Mouse (Mus musculus) cerebellum, postnatal 4 days (tissue): ENCODE data around the gene Gm42674.

ENCODE experiments used
- DNase-seq, 2 experiments: peaks; one replicate each; pipeline ENCODE4 v3.0.0; 2022; ENCODE audit warnings: low spot score in 2 of 2, mixed read lengths in 1 of 2

The Gm42674 gene

GRCm38 (mm10) chr3:90601486-90602110 lies at the start of gene Gm42674:
TSS of gene Gm42674 (plus strand) at chr3:90601904.
- no peak for DNase-seq

GRCm38 (mm10) chr3:90552231-90552630 lies 49.5 kb upstream of the Gm42674 start:
- no peak for DNase-seq

DNA sequence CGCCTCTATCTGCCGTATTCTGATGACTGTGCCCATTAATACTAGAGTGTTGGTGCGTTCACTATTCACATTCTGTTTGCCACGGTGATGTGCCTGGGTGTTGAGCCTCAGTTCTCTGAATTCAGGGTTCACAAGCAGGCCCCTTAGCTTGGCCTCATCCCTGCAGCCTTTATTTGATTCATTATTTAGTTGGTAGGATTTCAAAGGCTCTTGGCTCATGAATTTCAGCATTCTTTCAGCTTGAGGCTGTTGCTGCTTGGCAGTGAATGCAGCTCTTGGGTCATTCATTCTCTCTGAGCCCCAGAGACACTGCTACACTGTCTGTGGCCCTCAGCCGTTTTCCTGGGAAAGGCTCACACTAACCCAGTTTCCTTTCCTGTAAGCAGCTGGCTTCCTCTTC lies 45.8 kb upstream of the Gm42674 start:
- no peak for DNase-seq

GRCm38 (mm10) chr3:90560008-90560628 lies 41.6 kb upstream of the Gm42674 start, which contains the start of gene S100a3:
TSS of gene S100a3 (plus strand) at chr3:90560578.
- no peak for DNase-seq

GRCm38 (mm10) chr3:90574691-90575090 lies 27.0 kb upstream of the Gm42674 start:
- DNase-seq, result no peak

DNA sequence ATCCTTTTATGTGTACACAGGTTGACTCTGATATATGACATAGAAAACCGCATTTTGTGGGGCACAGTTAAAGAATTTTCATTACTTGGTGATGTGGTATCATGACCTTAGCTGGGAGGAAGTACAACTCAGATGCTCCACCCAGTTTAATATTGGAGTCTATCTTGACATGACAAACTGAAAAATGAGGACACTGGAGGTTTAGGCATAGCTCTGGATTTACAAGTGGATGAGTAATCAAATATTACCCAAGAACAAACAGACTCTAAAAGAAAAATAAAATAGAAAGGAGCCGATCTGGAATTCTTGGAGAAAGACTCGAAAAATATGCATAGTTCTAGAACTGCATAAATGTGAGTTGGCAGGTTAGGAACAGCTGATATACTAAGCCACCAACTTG lies 26.4 kb upstream of the Gm42674 start:
- DNase-seq, result no peak

DNA sequence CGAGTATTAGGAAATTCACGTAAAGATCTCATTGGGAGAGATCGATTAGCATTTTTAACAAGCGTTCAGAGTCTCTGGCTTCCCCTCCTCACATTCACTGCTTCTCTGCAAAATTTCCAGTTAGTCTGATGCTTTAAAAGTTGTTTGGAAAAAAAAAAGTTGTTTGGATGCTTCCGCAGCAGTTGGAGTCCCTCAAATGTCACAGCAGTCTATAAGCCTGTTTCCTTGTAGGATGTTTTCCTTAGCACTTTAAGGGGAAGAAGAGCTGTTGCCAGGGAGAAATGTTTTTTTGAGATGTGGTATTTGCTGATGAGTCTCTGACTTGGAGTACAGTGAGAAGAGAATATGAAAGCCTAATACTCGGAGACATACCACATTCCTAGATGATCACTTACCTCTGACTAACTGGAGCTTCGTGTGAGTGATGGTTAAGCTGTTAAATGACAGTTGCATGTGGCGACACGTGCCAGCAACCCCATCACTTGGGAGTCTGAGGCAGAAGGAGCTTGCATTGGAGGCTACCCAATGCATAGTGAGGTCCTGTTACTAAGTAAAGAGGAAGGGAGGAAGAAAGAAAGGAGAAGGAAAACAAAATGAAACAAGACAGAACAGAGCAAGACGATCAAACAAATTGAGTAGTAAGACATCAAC lies 25.2 kb upstream of the Gm42674 start:
- no peak for DNase-seq

DNA sequence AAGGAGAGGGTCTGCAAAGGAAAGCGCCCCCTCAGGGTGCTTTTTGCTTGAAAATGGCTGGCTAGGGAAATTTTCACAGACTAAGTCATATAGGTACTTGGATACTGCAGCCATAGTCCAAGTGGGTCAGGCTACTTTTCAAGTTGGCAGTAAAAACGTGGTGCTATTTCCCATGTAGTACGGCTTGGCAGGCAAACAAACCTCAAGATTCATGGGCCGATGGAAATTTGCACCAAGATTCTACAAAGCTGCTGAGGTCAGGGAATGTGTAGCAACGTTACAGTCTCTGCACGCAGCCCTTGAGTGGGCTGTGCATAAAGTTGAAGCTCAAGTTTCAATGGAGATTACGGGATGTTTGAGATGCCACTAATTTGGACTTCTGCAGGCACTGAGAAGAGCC lies 22.3 kb upstream of the Gm42674 start:
- no peak for DNase-seq

DNA sequence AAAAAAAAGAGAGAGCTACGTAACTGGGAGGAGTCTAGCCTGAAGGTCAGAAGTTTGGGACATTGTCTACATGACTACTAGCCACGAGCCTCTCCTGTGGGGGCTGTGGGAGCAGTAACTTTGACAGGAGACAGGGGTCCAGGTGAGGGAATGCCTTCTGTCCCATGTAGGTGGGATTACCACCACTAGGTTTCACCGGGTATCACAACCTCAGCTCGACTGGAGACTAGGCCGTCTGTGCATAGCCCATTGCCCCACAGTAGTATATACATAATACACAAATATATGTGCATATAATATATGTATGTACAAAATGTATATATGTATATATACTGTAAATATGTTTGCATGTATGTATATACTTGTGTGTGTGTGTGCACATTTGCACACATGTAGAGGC lies 20.6 kb upstream of the Gm42674 start:
- DNase-seq, result no peak

GRCm38 (mm10) chr3:90582156-90582555 lies 19.5 kb upstream of the Gm42674 start:
- DNase-seq, result no peak

GRCm38 (mm10) chr3:90582556-90582955 lies 19.1 kb upstream of the Gm42674 start:
- DNase-seq, result no peak

DNA sequence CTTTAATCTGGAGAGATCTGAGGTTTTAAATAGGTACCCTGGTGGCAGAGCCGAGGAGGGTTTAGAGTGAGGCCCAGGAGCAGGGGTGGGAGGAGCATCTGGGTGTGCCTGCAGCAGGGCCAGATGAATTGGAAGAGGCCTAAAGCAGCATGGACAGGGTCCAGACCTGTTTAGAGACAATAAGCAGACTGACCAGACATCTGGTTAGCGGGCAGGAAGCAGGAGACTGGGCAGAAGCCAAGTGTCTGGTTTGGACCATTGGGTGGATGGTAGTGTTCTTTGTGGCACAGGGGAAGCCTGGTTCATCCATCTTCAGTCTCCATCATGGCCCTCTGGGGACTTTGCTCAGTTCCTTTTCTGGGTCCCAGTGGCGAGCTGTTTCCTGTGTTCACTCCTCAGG lies 17.8 kb upstream of the Gm42674 start:
- DNase-seq, result peak in 1 of 2 experiments; percentile 11

- DNase-seq, result peak in 1 of 2 experiments; percentile 40
These were observed 16.1 kb upstream of the Gm42674 start for GRCm38 (mm10) chr3:90585595-90585994.

DNA sequence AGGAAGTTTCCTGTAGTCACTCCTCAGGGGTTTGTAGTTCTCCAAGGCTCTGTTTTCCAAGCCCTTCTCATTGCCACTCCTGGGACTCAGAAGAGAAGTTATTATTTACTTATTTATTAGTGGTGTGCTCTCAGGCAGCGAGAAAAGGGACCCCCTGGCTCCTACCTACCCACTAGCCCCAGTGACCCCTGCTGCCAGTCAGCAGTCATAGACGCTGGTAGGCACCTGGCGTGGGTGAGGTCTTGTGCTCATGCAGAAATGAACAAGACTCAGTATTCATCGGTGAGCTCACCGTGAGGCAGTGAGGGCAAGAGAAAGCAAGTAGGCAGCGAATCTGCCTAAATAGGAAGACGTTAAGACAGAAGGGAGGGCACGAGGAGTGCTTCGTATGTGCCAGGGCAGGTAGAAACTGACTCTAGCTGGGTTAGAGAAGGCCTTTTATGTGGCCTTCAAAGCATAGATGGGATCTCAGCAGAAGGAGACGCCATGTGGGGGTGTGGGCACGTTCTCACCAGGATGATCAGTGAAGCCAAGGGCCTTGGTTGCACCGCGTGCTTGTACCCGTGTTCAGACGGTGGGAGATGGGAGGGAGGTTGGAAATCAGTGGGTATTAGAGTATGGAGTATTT lies 15.6 kb upstream of the Gm42674 start:
- DNase-seq, result no peak

GRCm38 (mm10) chr3:90586906-90587305 lies 14.8 kb upstream of the Gm42674 start:
- no peak for DNase-seq

DNA sequence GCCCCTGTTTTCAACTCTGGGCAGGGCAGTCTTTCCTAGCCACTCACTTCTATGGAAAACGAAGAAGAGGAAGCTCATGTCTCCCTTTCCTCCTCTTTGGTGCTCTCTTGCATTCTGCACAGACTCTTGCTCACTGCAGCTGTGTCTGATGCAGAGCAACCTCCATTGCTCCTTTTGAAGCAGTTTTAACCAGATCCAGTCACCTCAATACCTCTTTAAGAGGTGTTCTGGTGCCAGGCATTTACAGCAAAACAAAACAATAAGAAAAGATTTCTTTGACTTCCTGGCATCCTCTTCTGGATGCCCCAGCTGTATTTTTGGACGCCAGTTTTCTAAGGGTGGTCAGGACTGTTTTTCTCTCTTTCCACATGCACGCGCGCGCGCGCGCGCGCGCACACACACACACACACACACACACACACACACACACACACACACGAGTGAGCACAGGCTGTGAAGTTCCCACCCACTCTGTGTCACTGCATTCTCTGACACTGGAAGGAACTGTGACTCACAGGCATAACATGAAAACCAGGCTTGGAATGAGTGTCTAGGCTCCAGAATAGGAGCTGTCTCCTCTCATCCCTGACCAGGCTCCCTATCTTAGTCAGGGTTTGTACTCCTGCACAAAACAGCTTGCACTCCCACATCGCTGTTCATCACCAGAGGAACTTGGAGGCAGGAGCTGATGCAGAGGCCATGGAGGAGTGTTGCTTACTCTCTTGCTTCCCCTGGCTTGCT lies 14.2 kb upstream of the Gm42674 start:
- no peak for DNase-seq

DNA sequence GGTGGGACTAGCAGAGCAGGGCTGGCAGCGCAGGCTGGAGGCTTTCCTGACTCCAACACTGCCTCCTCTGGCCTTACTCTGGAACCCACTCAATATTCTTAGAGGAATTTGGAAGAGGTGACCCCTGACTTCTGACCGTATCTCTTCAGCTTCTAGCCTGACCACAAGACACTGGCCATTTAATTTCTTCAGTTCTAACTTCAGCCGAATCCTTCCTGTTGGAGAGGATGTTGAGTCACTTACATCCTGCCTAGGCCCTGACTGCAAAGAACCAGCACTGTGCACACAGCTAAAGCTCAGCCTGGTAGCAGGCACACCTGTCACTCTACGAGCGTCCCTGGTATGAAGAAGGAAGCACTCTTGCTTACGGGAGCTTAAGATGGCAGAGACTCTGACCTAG lies 12.3 kb upstream of the Gm42674 start:
- DNase-seq, result no peak

DNA sequence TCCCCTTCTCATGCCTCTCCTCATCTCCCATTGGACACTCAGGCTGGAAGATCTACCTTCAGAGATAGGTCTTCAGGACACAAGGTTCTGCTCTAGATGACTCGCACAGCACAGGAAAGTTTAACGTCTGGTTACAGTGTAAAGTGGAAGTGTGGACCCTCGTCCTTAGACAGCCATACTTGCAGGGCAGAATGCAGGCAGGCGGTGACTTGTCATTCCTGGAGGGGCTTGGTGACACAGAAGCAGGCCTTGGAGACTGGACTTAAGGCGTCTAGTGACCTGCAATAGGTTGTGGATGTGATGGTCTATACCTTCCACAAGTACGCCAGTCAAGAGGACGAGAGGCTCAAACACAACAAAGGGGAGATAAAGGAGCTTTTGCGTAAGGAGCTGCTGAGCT lies 11.8 kb upstream of the Gm42674 start, which contains the start of gene S100a2:
TSS of gene S100a2 (plus strand) at position 301 of the 400 bp plus-strand sequence.
- DNase-seq, result no peak

- no peak for DNase-seq
These were observed 7.2 kb upstream of the Gm42674 start for GRCm38 (mm10) chr3:90594466-90594865.

DNA sequence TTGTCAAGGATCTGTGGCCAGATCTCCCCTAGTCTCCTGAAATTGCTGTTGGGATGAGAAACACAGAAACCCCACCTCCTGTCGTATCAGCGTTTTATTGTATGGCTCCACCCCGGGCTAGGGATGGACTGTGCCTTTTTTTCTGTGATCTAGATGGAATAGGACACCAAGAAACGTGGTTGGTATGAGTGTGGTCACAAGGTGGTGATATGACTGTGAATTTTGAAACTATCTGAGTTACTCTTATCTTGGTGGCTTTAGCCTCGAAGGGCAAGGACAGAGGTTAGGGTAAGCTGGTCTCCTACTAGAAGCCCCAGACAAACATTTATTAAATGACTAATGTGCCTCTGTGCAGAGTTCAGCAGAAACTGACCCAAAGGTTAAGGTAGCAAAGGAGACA lies 6.1 kb upstream of the Gm42674 start:
- DNase-seq, result no peak

DNA sequence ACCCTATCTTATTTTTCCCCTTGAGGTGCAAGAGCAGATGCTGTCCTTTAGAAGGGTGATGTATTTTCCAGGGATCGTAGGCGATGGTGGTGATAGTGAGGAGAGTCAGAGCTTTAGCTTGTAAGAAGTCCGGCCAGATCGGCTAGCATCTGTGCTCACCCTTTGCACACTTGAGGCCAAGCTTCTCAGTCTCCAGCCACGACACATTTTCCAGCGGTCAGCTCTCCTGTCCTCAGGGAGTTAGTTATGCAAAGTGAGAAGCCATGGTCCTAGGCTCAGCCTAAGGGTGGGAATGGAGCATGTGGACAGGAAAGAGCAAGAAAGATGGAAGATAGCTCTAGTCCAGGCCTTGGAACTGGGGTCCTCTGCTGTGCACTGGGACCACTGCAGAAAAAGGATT lies 4.9 kb upstream of the Gm42674 start:
- DNase-seq, result no peak

- no peak for DNase-seq
These were observed 4.0 kb upstream of the Gm42674 start for GRCm38 (mm10) chr3:90597736-90598135.
